Mouse (Mus musculus): Measurements from ENCODE around the gene Cryba4. TPM values are rescaled to one million over a fixed set of nuclear protein-coding genes. Genes with fewer than 3 reads are reported as not detected.

Cryba4 gene
- total and polyA plus RNA-seq, 3 experiments, result 0.39 to 0.77 TPM; not detected in 1

GRCm38 (mm10) chr5:112210104-112210503 lies 42.2 kb downstream of the Cryba4 start (continued):
- TF ChIP-seq TCF12 (IDR thresholded peaks at IDR 0.05; ENCODE audit: low read depth, low read length) (no peak), GATA1 (IDR thresholded peaks at IDR 0.05; ENCODE audit: low read depth, low read length) (no peak)

GRCm38 (mm10) chr5:112208321-112208720 lies 44.0 kb downstream of the Cryba4 start:
- H3K4me1 ChIP-seq (ENCODE audit: control insufficient read depth in 1 of 2, insufficient read depth in 2 of 2, low read length in 2 of 2), result no peaks in the 10 kb centered on the region
- no peaks in the 10 kb centered on the region for H3K27me3 ChIP-seq (ENCODE audit: control insufficient read depth in 1 of 2, insufficient read depth in 2 of 2, low read length in 2 of 2)

GRCm38 (mm10) chr5:112206543-112207255 lies 45.6 kb downstream of the Cryba4 start:
- Histone ChIP-seq H3K27ac (ENCODE audit: control insufficient read depth, low read depth, low read length) (no peak overlapping the region), H3K9ac (ENCODE audit: control insufficient read depth, low read depth, low read length, poor library complexity, severe bottlenecking) (no peak overlapping the region), H3K36me3 (ENCODE audit: control insufficient read depth in 1 of 2, insufficient read depth in 2 of 2, low read length in 2 of 2) (no peaks in the 10 kb centered on the region), H3K27me3 (ENCODE audit: control insufficient read depth in 1 of 2, insufficient read depth in 2 of 2, low read length in 2 of 2) (no peaks in the 10 kb centered on the region), H3K9me3 (replicated peaks; ENCODE audit: insufficient read depth, low read length) (no peaks in the 10 kb centered on the region), H3K4me1 (ENCODE audit: control insufficient read depth in 1 of 2, insufficient read depth in 2 of 2, low read length in 2 of 2) (no peaks in the 10 kb centered on the region), H3K4me3 (ENCODE audit: control insufficient read depth in 1 of 2, insufficient read depth in 1 of 2, low read depth in 2 of 2, low read length in 2 of 2) (no peak overlapping the region), H3K79me2 (ENCODE audit: control insufficient read depth, insufficient read depth, low read length, poor library complexity) (no peaks in the 10 kb centered on the region)
- DNase-seq (ENCODE audit: low read depth, low spot score), result no peak
- TF ChIP-seq KAT2A (conservative IDR thresholded peaks at IDR 0.05; ENCODE audit: low read depth, low read length), result no peak
- no peak for TF ChIP-seq TBP (IDR thresholded peaks at IDR 0.05; ENCODE audit: low read depth, low read length)
- TF ChIP-seq CHD1 (IDR thresholded peaks at IDR 0.05; ENCODE audit: low read depth, low read length), result no peak
- no peak for TF ChIP-seq MAFK (IDR thresholded peaks at IDR 0.05; ENCODE audit: borderline replicate concordance, low read depth, low read length)
- TF ChIP-seq E2F4 (IDR thresholded peaks at IDR 0.05; ENCODE audit: borderline replicate concordance, low read depth, low read length), result no peak
- TF ChIP-seq MAX (IDR thresholded peaks at IDR 0.05; ENCODE audit: low read length), result no peak
- TF ChIP-seq ZNF384 (IDR thresholded peaks at IDR 0.05; ENCODE audit: low read depth, low read length), result no peak
- no peak for TF ChIP-seq HCFC1 (IDR thresholded peaks at IDR 0.05; ENCODE audit: low read depth, low read length)
- no peak for TF ChIP-seq MAZ (IDR thresholded peaks at IDR 0.05; ENCODE audit: low read depth, low read length)
- TF ChIP-seq CHD2 (IDR thresholded peaks at IDR 0.05; ENCODE audit: low read length), result no peak
- TF ChIP-seq POLR2AphosphoS2 (IDR thresholded peaks at IDR 0.05; ENCODE audit: low read length), result no peak
- TF ChIP-seq USF2 (IDR thresholded peaks at IDR 0.05; ENCODE audit: borderline replicate concordance in 1 of 2, insufficient read depth in 1 of 2, low read depth in 1 of 2, low read length in 2 of 2), result no peak
- no peak for TF ChIP-seq EP300 (IDR thresholded peaks at IDR 0.05; ENCODE audit: low read depth in 1 of 2, low read length in 2 of 2)
- TF ChIP-seq TCF12 (IDR thresholded peaks at IDR 0.05; ENCODE audit: low read depth, low read length), result no peak

More at GRCm38 (mm10) chr5:112208321-112208720, 44.0 kb downstream of the Cryba4 start:
- no peak overlapping the region for H3K4me3 ChIP-seq (ENCODE audit: control insufficient read depth in 1 of 2, insufficient read depth in 1 of 2, low read depth in 2 of 2, low read length in 2 of 2)
- no peak for DNase-seq (ENCODE audit: low read depth, low spot score)
- H3K36me3 ChIP-seq (ENCODE audit: control insufficient read depth in 1 of 2, insufficient read depth in 2 of 2, low read length in 2 of 2), result no peaks in the 10 kb centered on the region
- no peak overlapping the region for H3K27ac ChIP-seq (ENCODE audit: control insufficient read depth, low read depth, low read length)
- TF ChIP-seq RAD21 (IDR thresholded peaks at IDR 0.05; ENCODE audit: low read depth, low read length) (no peak), MAFK (IDR thresholded peaks at IDR 0.05; ENCODE audit: borderline replicate concordance, low read depth, low read length) (no peak), POLR2A (IDR thresholded peaks at IDR 0.05; ENCODE audit: control insufficient read depth in 1 of 2, insufficient read depth in 1 of 2, low read depth in 1 of 2, low read length in 2 of 2, poor library complexity in 1 of 2) (no peak), CTCF (IDR thresholded peaks at IDR 0.05 in 2 of 3, conservative IDR thresholded peaks at IDR 0.05 in 1 of 3; ENCODE audit: control insufficient read depth in 1 of 3, insufficient read depth in 1 of 3, low read depth in 2 of 3, low read length in 3 of 3, poor library complexity in 1 of 3, severe bottlenecking in 1 of 3) (no peak), POLR2AphosphoS2 (IDR thresholded peaks at IDR 0.05; ENCODE audit: low read length) (no peak), MYC (IDR thresholded peaks at IDR 0.05; ENCODE audit: low read depth, low read length) (no peak)
- H3K9ac ChIP-seq (ENCODE audit: control insufficient read depth, low read depth, low read length, poor library complexity, severe bottlenecking), result no peak overlapping the region
- no peaks in the 10 kb centered on the region for H3K79me2 ChIP-seq (ENCODE audit: control insufficient read depth, insufficient read depth, low read length, poor library complexity)
- no peaks in the 10 kb centered on the region for H3K9me3 ChIP-seq (replicated peaks; ENCODE audit: insufficient read depth, low read length)
